Mouse (Mus musculus) forebrain, embryonic 15.5 days (tissue): Measurements from ENCODE around the gene Mphosph9. TPM values are rescaled to one million over a fixed set of nuclear protein-coding genes. Genes with fewer than 3 reads are reported as not detected.

Experiments used
- ATAC-seq: fragments of 200-750 bp; cut with Nextera tagmentation; replicated peaks from 2 replicates; pipeline ENCODE4 v1.8.0; 2017; ENCODE audit warnings: mild to moderate bottlenecking, moderate TSS enrichment, moderate library complexity
- H3K27ac ChIP-seq: fragments of 300-500 bp; sonication (generic); replicated peaks from 2 replicates; pipeline ENCODE4 v1.5.1; 2015; ENCODE audit warnings: mild to moderate bottlenecking, inconsistent platforms
- H3K27me3 ChIP-seq: fragments of 300-500 bp; sonication (generic); 2 replicates; pipeline ENCODE4 v1.6.1; 2015; ENCODE audit warnings: inconsistent platforms
- H3K36me3 ChIP-seq: fragments of 300-500 bp; sonication (generic); 2 replicates; pipeline ENCODE4 v1.6.1; 2015; ENCODE audit warnings: mild to moderate bottlenecking, inconsistent platforms
- H3K4me1 ChIP-seq: fragments of 300-500 bp; sonication (generic); 2 replicates; pipeline ENCODE4 v1.6.1; 2015; ENCODE audit warnings: inconsistent platforms
- H3K4me2 ChIP-seq: fragments of 300-500 bp; sonication (generic); replicated peaks from 2 replicates; pipeline ENCODE4 v1.6.1; 2015; ENCODE audit warnings: mild to moderate bottlenecking, inconsistent platforms
- H3K4me3 ChIP-seq: fragments of 300-500 bp; sonication (generic); 2 replicates; pipeline ENCODE4 v1.5.1; 2015; ENCODE audit warnings: mild to moderate bottlenecking, inconsistent platforms
- H3K9ac ChIP-seq: fragments of 300-500 bp; sonication (generic); replicated peaks from 2 replicates; pipeline ENCODE4 v1.6.1; 2015; ENCODE audit warnings: mild to moderate bottlenecking, inconsistent platforms
- H3K9me3 ChIP-seq: fragments of 300-500 bp; sonication (generic); 2 replicates; pipeline ENCODE4 v1.6.1; 2016; ENCODE audit warnings: inconsistent platforms
- WGBS: fragments of 180-500 bp; shearing (Covaris S2); methylation state at CpG from one replicate; pipeline ENCODE4 v1.1.7; 2015; ENCODE audit warnings: mixed read lengths; 5-methylcytosine and 5-hydroxymethylcytosine counted together
- polyA plus RNA-seq: library from polyadenylated mRNA; unstranded; fragments of >200 nt; fragmentation: Nextera tagmentation; extraction: Ambion mirVana; gene quantifications from 2 replicates; pipeline ENCODE4 v1.2.1, GENCODE M21; 2015

Mphosph9 gene
- polyA plus RNA-seq, 1 experiment from 2014 or later = 16.4 TPM

DNA sequence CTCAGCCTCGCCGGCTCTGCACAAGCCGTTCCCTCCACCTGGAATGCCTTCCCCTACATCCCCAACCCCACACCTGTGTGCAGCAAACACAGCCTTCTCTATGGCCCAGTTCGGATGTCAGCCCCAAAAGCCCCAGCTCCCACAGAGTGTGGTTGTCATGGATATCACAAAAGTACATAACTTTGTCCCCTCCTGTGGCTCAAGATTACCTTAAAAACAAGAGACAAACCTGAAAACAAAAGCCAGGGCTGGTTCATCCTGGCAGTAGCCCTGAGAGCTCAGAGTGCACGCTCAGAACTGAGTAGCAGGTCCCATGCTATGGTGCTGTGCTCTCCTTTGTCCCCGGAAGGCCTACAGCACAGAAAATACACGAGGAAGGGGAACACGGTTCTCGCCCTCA lies 122.6 kb downstream of the Mphosph9 start:
- H3K27me3 ChIP-seq = no peaks in the 10 kb centered on the region
- peaks cover 3% of the 10 kb centered on the region; the same call in 1 of the 2 replicates for H3K4me1 ChIP-seq
- H3K9ac ChIP-seq = no peak overlapping the region
- H3K36me3 ChIP-seq = no peaks in the 10 kb centered on the region
- WGBS = 74% methylated on average over 9 of the region's 9 CpGs
- H3K4me3 ChIP-seq = no peak overlapping the region
- no peak overlapping the region for H3K27ac ChIP-seq
- H3K9me3 ChIP-seq = no peaks in the 10 kb centered on the region
- no peak overlapping the region for H3K4me2 ChIP-seq
- no peak for ATAC-seq

DNA sequence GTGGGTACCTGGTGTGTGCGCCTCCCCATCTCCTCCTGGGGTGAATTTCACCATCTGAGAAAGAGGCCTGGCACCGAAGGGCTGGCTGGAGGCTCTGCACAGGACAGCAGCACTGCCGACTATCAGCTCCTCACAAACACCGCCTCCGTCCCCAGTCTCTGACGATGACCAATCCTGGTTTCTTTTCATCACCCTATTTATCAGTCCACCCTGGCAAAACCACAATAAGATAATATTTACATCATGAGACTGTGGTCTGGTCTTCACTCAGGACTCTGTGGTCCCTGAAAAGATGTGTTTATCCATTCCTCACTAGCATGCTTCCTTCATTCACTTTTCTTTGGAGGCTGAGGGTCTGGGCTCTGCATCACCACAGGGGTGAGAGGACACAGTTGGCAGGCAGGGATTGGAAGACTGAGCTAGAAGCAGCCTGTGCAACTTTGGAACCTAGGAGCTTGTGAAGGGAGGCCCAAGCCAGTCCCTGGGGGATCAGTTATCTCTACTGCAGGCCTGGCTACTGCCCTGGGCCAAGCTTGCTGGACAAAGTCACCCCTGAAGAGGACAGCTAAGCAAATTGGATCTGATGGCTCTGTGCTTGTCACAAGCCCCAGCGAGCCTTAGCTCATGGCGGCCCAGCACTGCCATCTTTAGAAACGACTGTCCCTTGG lies 123.5 kb downstream of the Mphosph9 start:
- Histone ChIP-seq H3K27me3 (no peaks in the 10 kb centered on the region), H3K4me1 (peaks cover 3% of the 10 kb centered on the region; the same call in 1 of the 2 replicates), H3K27ac (no peak overlapping the region), H3K9ac (no peak overlapping the region), H3K36me3 (no peaks in the 10 kb centered on the region), H3K4me2 (no peak overlapping the region), H3K4me3 (no peak overlapping the region), H3K9me3 (no peaks in the 10 kb centered on the region)
- 90% methylated on average over 9 of the region's 9 CpGs for WGBS
- no peak for ATAC-seq

DNA sequence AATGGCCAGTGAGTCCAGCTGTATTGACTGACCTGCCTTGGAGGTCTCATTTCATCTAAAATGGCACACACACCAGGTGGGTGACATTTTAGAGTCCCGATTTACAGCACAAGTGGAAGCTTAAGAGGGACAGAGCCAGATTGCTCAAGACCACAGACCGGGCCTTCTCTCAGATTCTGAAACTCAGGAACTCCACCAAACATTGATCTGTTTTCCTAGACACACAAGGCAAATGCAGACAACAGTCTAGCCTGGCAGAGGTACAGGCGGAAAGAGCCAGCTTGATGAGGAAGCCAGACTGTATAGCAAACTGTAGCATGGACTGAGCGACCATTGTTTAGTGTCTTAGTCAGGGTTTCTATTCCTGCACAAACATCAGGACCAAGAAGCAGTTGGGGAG lies 124.5 kb downstream of the Mphosph9 start:
- WGBS = 86% methylated on average over 4 of the region's 4 CpGs
- H3K4me2 ChIP-seq = no peak overlapping the region
- H3K9ac ChIP-seq = no peak overlapping the region
- H3K36me3 ChIP-seq = no peaks in the 10 kb centered on the region
- no peak overlapping the region for H3K4me3 ChIP-seq
- ATAC-seq = no peak
- H3K27ac ChIP-seq = no peak overlapping the region
- no peaks in the 10 kb centered on the region for H3K9me3 ChIP-seq
- peaks cover 3% of the 10 kb centered on the region; the same call in 1 of the 2 replicates for H3K4me1 ChIP-seq
- H3K27me3 ChIP-seq = no peaks in the 10 kb centered on the region

DNA sequence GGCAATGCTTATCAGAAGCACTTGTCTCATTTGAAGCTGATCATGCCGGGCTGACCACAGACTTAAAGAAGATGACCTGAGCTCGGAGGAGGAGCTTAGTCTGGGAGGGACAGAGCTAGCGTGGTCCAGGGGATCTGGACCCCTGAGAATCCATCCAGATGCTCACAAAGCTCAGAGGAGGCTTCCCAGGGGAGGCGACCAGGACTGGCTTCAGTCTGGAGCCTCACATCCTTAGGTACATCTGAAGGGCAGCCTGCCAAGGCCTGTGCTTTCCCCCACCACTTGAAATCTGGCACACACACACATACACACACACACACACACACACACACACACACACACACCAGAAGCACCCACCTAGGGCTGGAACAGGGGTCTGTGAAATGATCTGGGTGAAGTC lies 125.7 kb downstream of the Mphosph9 start:
- H3K27ac ChIP-seq = no peak overlapping the region
- no peaks in the 10 kb centered on the region for H3K9me3 ChIP-seq
- no peak for ATAC-seq
- H3K4me1 ChIP-seq = peaks cover 2% of the 10 kb centered on the region; the same call in 1 of the 2 replicates
- H3K9ac ChIP-seq = no peak overlapping the region
- WGBS = 76% methylated on average over 4 of the region's 4 CpGs
- no peaks in the 10 kb centered on the region for H3K36me3 ChIP-seq
- H3K27me3 ChIP-seq = no peaks in the 10 kb centered on the region
- H3K4me2 ChIP-seq = no peak overlapping the region
- no peak overlapping the region for H3K4me3 ChIP-seq

DNA sequence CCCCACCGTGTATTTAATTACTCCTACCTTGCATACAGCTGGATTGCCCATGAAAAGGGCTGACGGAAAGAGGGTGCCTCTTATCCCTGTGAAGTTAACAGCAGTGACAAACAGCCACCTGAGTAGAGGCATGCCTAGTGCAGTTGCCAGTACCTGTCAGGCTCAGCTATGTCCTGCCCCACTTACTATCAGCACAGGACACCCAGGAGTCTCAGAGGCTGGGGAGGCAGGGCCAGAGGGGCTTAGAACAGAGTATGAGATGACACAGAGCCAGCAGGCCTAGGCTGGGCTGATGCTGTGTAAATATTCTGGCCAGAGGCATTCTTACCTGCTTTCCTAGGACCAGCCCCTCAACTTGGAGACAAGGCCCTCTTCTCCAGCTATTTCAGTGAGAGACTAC lies 126.2 kb downstream of the Mphosph9 start:
- no peak overlapping the region for H3K4me3 ChIP-seq
- H3K4me1 ChIP-seq = no peaks in the 10 kb centered on the region; the same call in 1 of the 2 replicates

More for the DNA sequence above, 126.2 kb downstream of the Mphosph9 start:
- H3K36me3 ChIP-seq = no peaks in the 10 kb centered on the region
- H3K9me3 ChIP-seq = no peaks in the 10 kb centered on the region
- no peak overlapping the region for H3K9ac ChIP-seq
- WGBS = 87% methylated on average over 2 of the region's 2 CpGs
- H3K27me3 ChIP-seq = no peaks in the 10 kb centered on the region
- no peak for ATAC-seq
- H3K27ac ChIP-seq = no peak overlapping the region
- no peak overlapping the region for H3K4me2 ChIP-seq

Other genes starting within 250 kb of the Mphosph9 start
- 10.9 TPM in 2 replicates for gene Abcb9, start 232.2 kb downstream of the Mphosph9 start, polyA plus RNA-seq
- gene Ogfod2, start 215.7 kb downstream of the Mphosph9 start, polyA plus RNA-seq = 34.7 and 35.0 TPM in 2 replicates
- gene Arl6ip4, start 211.9 kb downstream of the Mphosph9 start, polyA plus RNA-seq = 72.7 and 75.5 TPM in 2 replicates
- 10.9 and 11.4 TPM in 2 replicates for gene Pitpnm2, start 78.2 kb downstream of the Mphosph9 start, polyA plus RNA-seq
- gene 2810006K23Rik, start 117 bp upstream of the Mphosph9 start, polyA plus RNA-seq = 19.0 and 22.6 TPM in 2 replicates
- gene Cdk2ap1, start 35.1 kb upstream of the Mphosph9 start, polyA plus RNA-seq = 85.6 and 193 TPM in 2 replicates
- gene Sbno1, start 98.0 kb upstream of the Mphosph9 start, polyA plus RNA-seq = 101 and 111 TPM in 2 replicates
- gene Kmt5a, start 112.0 kb upstream of the Mphosph9 start, polyA plus RNA-seq = 36.3 and 56.7 TPM in 2 replicates
- 26.3 and 27.8 TPM in 2 replicates for gene Rilpl2, start 150.4 kb upstream of the Mphosph9 start, polyA plus RNA-seq
- 24.9 and 26.0 TPM in 2 replicates for gene Snrnp35, start 155.2 kb upstream of the Mphosph9 start, polyA plus RNA-seq
- 11.6 and 12.8 TPM in 2 replicates for gene Rilpl1, start 203.4 kb upstream of the Mphosph9 start, polyA plus RNA-seq
- 372 and 377 TPM in 2 replicates for gene Tmed2, start 212.7 kb upstream of the Mphosph9 start, polyA plus RNA-seq
- gene Ddx55, start 224.9 kb upstream of the Mphosph9 start, polyA plus RNA-seq = 28.2 and 28.8 TPM in 2 replicates